Mouse (Mus musculus) E14TG2a.4 (cell line): ENCODE data around the gene Itih3.

Experiments
- H3K27me3 ChIP-seq: 2 replicates; pipeline ENCODE4 v1.6.1; 2014; ENCODE audit warnings: low read length, control low read depth; ENCODE audit not compliant: insufficient read depth
- H3K36me3 ChIP-seq: 2 replicates; pipeline ENCODE4 v1.6.1; 2014; ENCODE audit warnings: low read length, control low read depth; ENCODE audit not compliant: insufficient read depth
- H3K4me1 ChIP-seq: replicated peaks from 2 replicates; pipeline ENCODE4 v1.6.1; 2014; ENCODE audit warnings: low read depth, low read length, control low read depth
- H3K4me3 ChIP-seq: replicated peaks from 2 replicates; pipeline ENCODE4 v1.5.1; 2014; ENCODE audit warnings: mild to moderate bottlenecking, low read length
- H3K9me3 ChIP-seq: 2 replicates; pipeline ENCODE4 v1.6.1; 2014; ENCODE audit warnings: low read length, control low read depth
- CTCF ChIP-seq: conservative IDR thresholded peaks from 2 replicates; pipeline ENCODE4 v1.5.1; 2014; ENCODE audit warnings: low read length
- NANOG ChIP-seq: IDR thresholded peaks from 2 replicates; pipeline ENCODE4 v1.6.1; 2014; ENCODE audit warnings: borderline replicate concordance, low read length, mixed read lengths
- POU5F1 ChIP-seq: IDR thresholded peaks from 2 replicates; pipeline ENCODE4 v1.6.1; 2014; ENCODE audit warnings: low read length, borderline replicate concordance

The Itih3 gene

GRCm38 (mm10) chr14:30861421-30862125 lies 62.0 kb downstream of the Itih3 start:
- Histone ChIP-seq H3K27me3 (no peaks in the 10 kb centered on the region), H3K4me1 (peaks cover 17% of the 10 kb centered on the region), H3K4me3 (peak overlapping the region; percentile 32; the same call in 1 of the 2 replicates), H3K9me3 (no peaks in the 10 kb centered on the region), H3K36me3 (peaks cover 35% of the 10 kb centered on the region)
- TF ChIP-seq CTCF (no peak), NANOG (no peak), POU5F1 (no peak)
